Mouse (Mus musculus) gonadal fat pad, adult 2 months (tissue): Measurements from ENCODE around the gene March2. TPM values are rescaled to one million over a fixed set of nuclear protein-coding genes. Genes with fewer than 3 reads are reported as not detected.

ENCODE experiments used
- DNase-seq: peaks from one replicate; pipeline ENCODE4 v3.0.0-alpha.2; 2012; ENCODE audit warnings: low read depth
- polyA plus RNA-seq: library from polyadenylated mRNA; depleted of rRNA; stranded (reverse); fragments of >200 nt; gene quantifications from 2 replicates; pipeline ENCODE4 v1.2.3, GENCODE M21; 2012; rRNA removed

March2 gene
- polyA plus RNA-seq, 1 experiment = 135 TPM

- no peak for DNase-seq
Observed at GRCm38 (mm10) chr17:33637038-33637437, 81.4 kb downstream of the March2 start.

Other genes starting within 250 kb of the March2 start
- gene Adamts10, start 194.5 kb downstream of the March2 start, polyA plus RNA-seq = 60.2 and 69.4 TPM in 2 replicates
- 6.2 TPM in 2 replicates for gene Myo1f, start 163.0 kb downstream of the March2 start, polyA plus RNA-seq
- 57.6 and 65.0 TPM in 2 replicates for gene Zfp414, start 89.6 kb downstream of the March2 start, polyA plus RNA-seq
- 0.60 and 0.97 TPM in 2 replicates for gene Pram1, start 80.6 kb downstream of the March2 start, polyA plus RNA-seq
- gene Hnrnpm, start 31.8 kb downstream of the March2 start, polyA plus RNA-seq = 57.0 and 61.5 TPM in 2 replicates
- 288 and 307 TPM in 2 replicates for gene Rab11b, start 41.9 kb upstream of the March2 start, polyA plus RNA-seq
- 171 and 402 TPM in 2 replicates for gene Angptl4, start 63.2 kb upstream of the March2 start, polyA plus RNA-seq
- 106 and 146 TPM in 2 replicates for gene Kank3, start 91.8 kb upstream of the March2 start, polyA plus RNA-seq
- 823 and 990 TPM in 2 replicates for gene Rps28, start 105.9 kb upstream of the March2 start, polyA plus RNA-seq
- 564 and 606 TPM in 2 replicates for gene Ndufa7, start 105.9 kb upstream of the March2 start, polyA plus RNA-seq
- gene Cd320, start 124.4 kb upstream of the March2 start, polyA plus RNA-seq = 107 and 143 TPM in 2 replicates
- not detected in 2 replicates for gene Gm7029, start 155.2 kb upstream of the March2 start, polyA plus RNA-seq
- 2.4 TPM in 2 replicates for gene Kifc1, start 172.0 kb upstream of the March2 start, polyA plus RNA-seq
- gene Platr17, start 186.5 kb upstream of the March2 start, polyA plus RNA-seq = not detected in 2 replicates
- gene Daxx, start 190.7 kb upstream of the March2 start, polyA plus RNA-seq = 36.7 and 45.8 TPM in 2 replicates
- gene Tapbp, start 197.2 kb upstream of the March2 start, polyA plus RNA-seq = 148 and 171 TPM in 2 replicates
- gene Zbtb22, start 197.2 kb upstream of the March2 start, polyA plus RNA-seq = 46.7 and 60.7 TPM in 2 replicates
- gene Rgl2, start 210.9 kb upstream of the March2 start, polyA plus RNA-seq = 117 and 144 TPM in 2 replicates
- 24.1 and 37.0 TPM in 2 replicates for gene Pfdn6, start 221.7 kb upstream of the March2 start, polyA plus RNA-seq
- gene Wdr46, start 222.0 kb upstream of the March2 start, polyA plus RNA-seq = 14.9 and 18.1 TPM in 2 replicates
- gene B3galt4, start 232.8 kb upstream of the March2 start, polyA plus RNA-seq = 8.1 and 8.7 TPM in 2 replicates
- 54.5 and 62.2 TPM in 2 replicates for gene Vps52, start 237.1 kb upstream of the March2 start, polyA plus RNA-seq
- 683 and 816 TPM in 2 replicates for gene Rps18, start 237.3 kb upstream of the March2 start, polyA plus RNA-seq